Mouse (Mus musculus) kidney, adult 18-20 months (tissue): ENCODE results near the gene Adtrp.

Experiments
- DNase-seq: peaks from one replicate; pipeline ENCODE4 v3.0.0; 2021

Adtrp gene

GRCm38 (mm10) chr13:41847516-41848126 is at the start of gene Adtrp:
Gene Adtrp, minus strand, starts transcription at chr13:41847684.
- no peak for DNase-seq

GRCm38 (mm10) chr13:41892016-41892415 is 44.5 kb upstream of the Adtrp start:
- no peak for DNase-seq

DNA sequence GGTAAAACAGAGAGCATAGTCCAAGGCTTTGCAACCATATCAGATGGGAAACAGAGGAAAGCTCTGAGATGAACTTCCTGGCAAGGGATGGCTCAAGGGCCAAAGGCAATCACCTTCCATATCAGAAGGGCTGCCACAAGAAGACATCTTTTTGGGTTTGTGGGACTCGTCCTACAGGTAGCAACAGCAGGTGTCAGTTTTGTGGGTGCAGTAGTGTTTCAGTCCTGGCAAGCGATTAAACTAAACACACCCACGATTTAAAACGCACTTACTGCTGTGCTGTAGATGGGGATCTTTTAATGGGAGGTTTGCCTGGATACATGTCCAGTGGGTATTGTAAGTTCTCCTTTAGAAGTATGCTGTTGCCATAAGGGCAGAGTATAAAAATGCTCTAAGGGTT is 43.1 kb upstream of the Adtrp start:
- DNase-seq = no peak

DNA sequence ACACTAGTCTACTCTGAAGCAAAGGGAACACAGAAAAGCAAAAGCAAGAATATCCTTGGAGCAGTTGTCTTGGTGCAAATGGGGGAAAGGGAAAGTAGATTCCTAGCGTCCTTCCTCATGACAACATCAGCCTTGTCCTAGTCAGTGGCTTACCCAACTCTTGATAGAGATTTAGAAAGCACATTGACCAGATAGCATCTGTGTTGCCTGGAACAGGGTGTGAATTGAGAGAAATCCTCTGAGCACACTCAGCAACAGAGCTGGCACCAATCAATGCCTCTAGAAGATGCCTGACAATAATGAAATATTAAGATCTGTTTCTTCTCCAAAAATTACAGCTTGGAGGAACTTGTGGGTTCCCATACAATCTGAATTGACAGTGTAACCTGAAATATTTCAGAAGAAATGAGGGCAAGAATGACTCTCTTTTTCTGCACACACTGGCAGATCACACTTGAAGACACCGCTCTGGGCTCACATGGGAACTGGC is 42.7 kb upstream of the Adtrp start:
- DNase-seq = no peak

GRCm38 (mm10) chr13:41888644-41889043 is 41.2 kb upstream of the Adtrp start:
- DNase-seq = no peak

DNA sequence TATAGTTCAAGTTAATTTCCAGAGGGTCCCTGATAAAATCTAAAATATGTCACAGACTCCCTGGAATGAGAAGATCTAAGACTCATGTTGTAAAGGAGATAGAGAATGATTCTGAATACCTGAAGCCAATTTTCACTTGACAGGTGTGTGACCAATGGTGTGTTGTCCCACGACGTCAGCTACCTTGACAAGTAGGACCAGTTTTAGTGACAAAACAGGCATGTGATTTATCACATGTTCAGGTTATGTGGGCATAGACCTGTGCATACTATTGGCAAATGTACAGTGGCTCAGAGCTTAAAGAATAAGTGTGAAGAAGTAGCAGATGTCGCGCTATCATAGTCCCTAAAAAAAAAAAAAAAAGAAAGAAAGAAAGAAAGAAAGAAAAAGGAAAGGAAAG is 38.6 kb upstream of the Adtrp start:
- no peak for DNase-seq

GRCm38 (mm10) chr13:41883665-41884291 is 36.3 kb upstream of the Adtrp start:
- DNase-seq = no peak

GRCm38 (mm10) chr13:41881201-41881600 is 33.7 kb upstream of the Adtrp start:
- no peak for DNase-seq

DNA sequence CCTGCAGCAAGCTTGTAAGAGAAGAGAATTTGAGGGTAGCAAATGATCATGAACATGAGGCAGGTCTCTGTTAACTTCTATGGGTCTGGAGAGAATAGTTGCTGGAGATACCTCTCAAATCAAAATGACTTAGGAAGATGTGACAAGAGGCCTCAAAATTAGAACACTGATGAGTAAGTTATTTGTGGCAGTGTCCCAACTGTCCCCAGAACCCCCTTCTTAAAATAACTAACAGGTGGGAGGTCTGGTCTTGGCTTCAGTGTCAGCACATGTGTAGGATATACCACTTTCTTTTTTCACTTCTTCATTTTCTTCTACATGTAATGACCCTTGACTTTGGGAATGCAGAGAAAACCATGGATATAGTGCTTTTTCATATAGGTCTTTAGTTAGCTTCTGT is 33.0 kb upstream of the Adtrp start:
- no peak for DNase-seq

- no peak for DNase-seq
Measured at GRCm38 (mm10) chr13:41872686-41873085, 25.2 kb upstream of the Adtrp start.

- DNase-seq = no peak
Measured at GRCm38 (mm10) chr13:41872161-41872562, 24.7 kb upstream of the Adtrp start.

- no peak for DNase-seq
Measured at GRCm38 (mm10) chr13:41867533-41867932, 20.0 kb upstream of the Adtrp start.

GRCm38 (mm10) chr13:41865575-41865974 is 18.1 kb upstream of the Adtrp start:
- peak; percentile 24 for DNase-seq

DNA sequence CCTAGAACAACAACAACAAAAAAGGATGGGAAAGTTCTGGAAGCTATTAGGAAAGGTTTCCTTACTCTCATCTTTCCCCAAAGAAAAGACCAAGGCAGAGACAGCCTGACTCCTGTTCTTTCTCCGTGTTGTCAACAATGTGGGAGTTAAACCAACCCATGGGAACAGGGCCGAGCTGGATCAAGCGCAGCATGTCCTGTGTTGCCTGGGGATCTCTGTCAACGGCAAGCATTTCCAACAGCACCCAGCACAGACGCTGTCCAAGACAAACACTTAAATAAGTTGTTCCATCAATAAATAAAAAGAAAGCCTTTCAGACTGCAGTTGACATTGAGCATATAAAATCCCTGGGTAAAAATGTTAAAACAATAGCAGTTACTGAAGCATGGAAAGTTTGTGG is 17.6 kb upstream of the Adtrp start:
- DNase-seq = no peak

DNA sequence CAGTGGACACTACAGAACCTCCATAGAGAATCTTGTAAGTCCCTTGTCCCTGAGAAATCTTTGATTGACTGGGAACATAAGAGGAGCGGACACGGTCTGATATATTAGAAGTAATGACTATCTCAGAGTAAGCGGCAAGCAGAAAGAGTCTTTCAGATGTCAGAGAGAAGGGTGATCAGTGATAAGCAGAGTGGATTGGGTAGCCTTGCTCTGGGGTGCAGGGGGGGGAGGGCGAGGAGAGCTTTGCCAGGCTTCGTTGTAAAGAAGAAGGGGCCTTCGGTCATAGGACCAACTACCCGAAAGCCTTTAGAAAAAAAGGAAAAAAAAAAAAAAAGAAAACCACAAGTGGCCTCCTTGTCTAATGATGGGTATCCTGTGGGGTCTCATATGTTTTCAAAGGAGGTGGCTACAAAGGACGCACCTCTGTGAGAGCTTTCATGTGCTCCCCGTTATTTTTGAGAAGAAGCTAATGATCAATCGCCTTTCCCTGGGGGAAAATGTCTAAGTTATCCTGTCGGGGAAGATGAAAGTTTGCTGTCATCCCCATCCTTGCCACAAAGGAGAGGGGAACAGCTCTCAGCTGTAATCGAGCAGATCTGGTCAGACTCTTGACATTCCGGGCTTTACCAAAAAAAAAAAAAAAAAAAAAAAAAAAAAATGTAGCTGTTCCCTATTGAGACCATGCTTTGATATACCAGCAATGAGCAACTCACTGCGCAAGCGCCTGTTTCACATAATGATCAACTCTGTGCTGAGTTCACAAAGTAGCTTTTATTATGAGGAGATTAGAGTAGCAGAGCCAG is 13.3 kb upstream of the Adtrp start:
- no peak for DNase-seq

GRCm38 (mm10) chr13:41855206-41856185 is 8.0 kb upstream of the Adtrp start:
- no peak for DNase-seq

DNA sequence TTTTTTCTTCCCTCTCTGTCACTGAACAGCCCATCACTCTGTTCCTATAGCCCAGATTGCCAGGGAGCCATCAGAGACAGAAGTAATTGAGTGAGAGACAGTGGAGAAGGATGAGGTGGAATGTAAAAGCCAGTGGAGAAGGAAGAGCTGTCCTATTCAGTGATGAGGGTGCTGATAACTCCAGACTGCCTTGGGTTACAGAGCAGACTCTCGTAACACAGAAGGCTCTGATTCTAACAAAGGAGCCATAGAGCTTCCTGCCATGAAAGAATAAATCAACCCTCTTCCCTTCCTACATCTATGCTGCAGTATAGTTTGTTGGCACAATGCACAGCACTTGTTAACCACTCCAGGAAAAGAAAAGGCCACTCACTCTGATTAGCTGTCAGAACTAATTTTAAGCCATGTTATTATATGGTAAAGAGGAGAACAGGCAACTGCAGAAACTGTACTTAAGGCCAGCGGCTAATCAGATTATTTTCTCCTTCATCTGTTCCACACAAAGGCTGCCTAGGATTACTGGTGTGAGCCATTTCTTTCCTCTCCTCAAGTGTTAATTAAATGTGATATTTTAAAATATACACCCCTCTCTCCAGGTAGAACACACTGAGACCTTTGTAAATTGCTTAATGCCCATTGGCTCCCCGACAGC is 3.4 kb upstream of the Adtrp start:
- no peak for DNase-seq

- no peak for DNase-seq
Measured at GRCm38 (mm10) chr13:41846516-41846915, 968 bp downstream of the Adtrp start.

DNA sequence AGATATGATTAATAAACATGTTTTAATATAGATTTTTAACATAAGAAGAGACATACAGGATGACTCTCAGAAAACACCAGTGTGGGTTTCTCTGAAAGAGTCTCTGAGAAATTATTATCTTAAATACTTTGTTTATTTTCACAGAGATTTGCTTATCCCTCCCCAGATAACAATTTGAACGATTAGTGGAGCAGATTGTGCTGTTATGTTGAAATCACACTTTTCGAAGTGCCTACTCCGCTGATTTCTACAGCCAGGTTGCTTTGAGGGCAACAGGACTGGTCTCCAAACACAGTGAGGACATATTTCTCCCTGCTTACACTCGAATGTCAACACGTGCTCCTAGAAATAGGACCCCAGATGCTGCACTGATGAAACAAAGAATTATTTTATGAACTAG is 2.5 kb downstream of the Adtrp start:
- DNase-seq = no peak

GRCm38 (mm10) chr13:41844071-41844470 is 3.4 kb downstream of the Adtrp start:
- DNase-seq = no peak

DNA sequence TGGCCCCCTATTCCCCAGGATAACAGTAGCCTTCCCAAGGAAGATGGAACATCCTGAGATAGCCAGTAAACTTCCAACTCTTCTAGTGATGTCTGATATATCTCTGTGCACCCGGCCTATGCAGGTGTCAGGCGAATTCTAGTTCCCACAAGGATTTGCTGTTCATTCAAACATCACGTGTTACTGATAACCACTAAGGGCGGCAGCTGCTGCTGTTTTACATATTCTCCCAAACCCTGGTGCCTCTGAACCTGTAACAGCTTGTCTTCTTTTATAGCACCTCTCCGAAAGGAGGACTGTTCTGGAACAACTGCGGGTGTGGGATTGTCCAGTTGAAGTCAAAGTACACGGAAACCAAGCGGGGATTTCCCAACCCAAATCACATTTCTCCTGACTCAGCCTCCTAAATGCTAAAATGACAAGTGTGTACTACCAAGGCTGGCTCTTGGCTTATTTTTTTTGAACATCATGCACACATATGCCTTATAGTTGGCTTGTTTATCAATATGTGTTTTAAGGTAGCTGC is 13.8 kb downstream of the Adtrp start:
- no peak for DNase-seq

GRCm38 (mm10) chr13:41828296-41828754 is 19.2 kb downstream of the Adtrp start:
- peak; percentile 69 for DNase-seq
